Mouse (Mus musculus) kidney, adult 9 months (tissue): ENCODE measurements around the gene Pkig.

Experiments
- DNase-seq: peaks from one replicate; pipeline ENCODE4 v3.0.0; 2022

The Pkig gene

DNA sequence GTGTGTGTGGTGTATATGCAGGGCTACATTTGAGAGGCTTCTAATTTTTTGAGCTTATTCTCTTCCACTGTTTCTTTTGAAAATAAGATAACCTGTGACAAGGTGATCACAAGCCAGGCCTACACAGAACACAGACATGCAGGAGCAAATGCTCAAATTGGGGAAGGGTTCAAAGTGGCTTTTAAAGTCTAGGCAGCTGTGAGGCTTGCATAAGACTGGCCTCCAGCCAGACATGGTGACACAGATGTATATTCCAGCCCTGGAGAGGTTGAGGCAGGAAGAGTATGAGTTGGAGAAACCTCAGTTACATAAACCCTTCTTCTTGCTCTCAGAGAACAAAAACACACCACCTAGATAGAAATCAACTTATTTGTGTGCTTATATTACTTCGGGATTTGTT is 108.7 kb downstream of the Pkig start:
- no peak for DNase-seq

DNA sequence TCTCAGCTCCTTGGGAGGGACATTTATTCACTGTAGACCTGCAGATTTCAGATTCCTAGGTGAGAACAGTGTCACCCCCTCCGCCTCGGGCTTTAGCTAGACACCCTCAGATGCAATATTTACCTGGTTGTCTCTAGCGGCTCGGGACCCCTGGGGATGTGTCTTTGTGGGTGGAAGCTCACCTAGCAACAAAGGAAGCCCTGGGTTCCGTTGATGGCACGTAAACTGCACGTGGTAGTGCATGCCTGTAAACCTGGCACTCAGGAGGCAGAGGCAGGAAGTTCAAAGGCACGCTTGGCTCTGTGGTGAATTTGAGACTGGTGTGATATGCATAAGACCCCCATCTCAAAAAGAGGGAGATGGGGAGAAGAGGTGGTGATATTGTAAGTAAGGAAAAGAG is 112.5 kb downstream of the Pkig start:
- DNase-seq = no peak
